ENCODE assay signal across 20 mouse cellular contexts in the genomic region with DNA sequence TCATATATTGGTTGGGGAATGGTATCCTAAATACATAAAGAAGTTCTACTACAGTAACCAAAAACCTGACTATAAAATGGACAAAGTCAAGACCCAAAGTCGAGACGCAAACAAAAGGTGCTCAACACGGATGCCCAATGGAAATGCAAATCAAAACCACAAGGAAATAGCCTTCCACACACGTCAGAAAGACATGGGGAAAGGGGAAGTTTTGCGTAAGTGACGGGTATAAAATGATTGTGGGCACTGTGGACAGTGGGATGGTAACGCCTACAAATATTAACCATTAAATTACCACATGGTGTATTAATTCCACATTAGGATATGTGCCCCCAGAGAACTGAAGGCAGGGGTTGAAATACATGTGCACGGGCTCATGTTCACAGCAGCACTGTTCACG. TPM values are rescaled to one million over a fixed set of nuclear protein-coding genes. Genes with fewer than 3 reads are reported as not detected.
DNase-seq lines count a peak whose midpoint lies in the region; ATAC-seq and TF ChIP-seq lines count a peak whose summit lies in the region.
"Had no signal": no experiment of that assay in that cellular context is flagged by ENCODE, and none has a peak within 500 bp of the region (broad histone marks: within the 10 kb centered on the region; RNA-seq: fewer than 3 reads in every experiment).

No protein-coding gene starts in this region.

- H3K36me3 ChIP-seq in lung, embryonic 15.5 days: no peaks in the 10 kb centered on the region
- H3K36me3 ChIP-seq in CH12.LX (replicated peaks in 1 of 2; ENCODE audit: control insufficient read depth in 1 of 2, insufficient read depth in 1 of 2, low read length in 1 of 2): peaks cover 0 to 63% of the 10 kb centered on the region in 2 experiments
- H3K36me3 ChIP-seq: embryonic facial prominence, embryonic 10.5 days; heart, embryonic 15.5 days; hindbrain, embryonic 15.5 days; intestine, embryonic 15.5 days; limb, embryonic 12.5 days; liver, embryonic 12.5 days; midbrain, embryonic 12.5 days; neural tube, embryonic 12.5 days had no signal

- no peak for TF ChIP-seq POLR2A in CH12.LX (IDR thresholded peaks at IDR 0.05; ENCODE audit: low read depth, low read length)

- no peak overlapping the region for H3K4me2 ChIP-seq in lung, embryonic 15.5 days
- H3K4me2 ChIP-seq in CH12.LX (ENCODE audit: insufficient read depth, low read depth, poor library complexity, severe bottlenecking): no peak overlapping the region; the same call in 1 of the 2 replicates
- H3K4me2 ChIP-seq: heart, embryonic 15.5 days; hindbrain, embryonic 15.5 days; intestine, embryonic 15.5 days; limb, embryonic 12.5 days; midbrain, embryonic 12.5 days; neural tube, embryonic 12.5 days had no signal

- H3K27ac ChIP-seq in lung, embryonic 15.5 days: 0 out of 2 replicates have a peak overlapping the region, but pooled peaks have one; percentile 38
- H3K27ac ChIP-seq in CH12.LX (ENCODE audit: insufficient read depth, low read depth): no peak overlapping the region
- H3K27ac ChIP-seq: embryonic facial prominence, embryonic 10.5 days; heart, embryonic 15.5 days; hindbrain, embryonic 15.5 days; intestine, embryonic 15.5 days; liver, embryonic 12.5 days; midbrain, embryonic 12.5 days; neural tube, embryonic 12.5 days; stomach, postnatal 0 days had no signal

- no peak for TF ChIP-seq EP300 in CH12.LX (IDR thresholded peaks at IDR 0.05; ENCODE audit: low read length)

- peaks cover 99% of the 10 kb centered on the region for H3K79me2 ChIP-seq in CH12.LX (replicated peaks; ENCODE audit: control insufficient read depth, extremely low read depth, insufficient read depth, poor library complexity, severe bottlenecking)

- H3K9me3 ChIP-seq in lung, embryonic 15.5 days: no peaks in the 10 kb centered on the region
- no peaks in the 10 kb centered on the region for H3K9me3 ChIP-seq in CH12.LX (replicated peaks; ENCODE audit: low read length)
- H3K9me3 ChIP-seq: embryonic facial prominence, embryonic 10.5 days; heart, embryonic 15.5 days; hindbrain, embryonic 15.5 days; intestine, embryonic 15.5 days; limb, embryonic 12.5 days; liver, embryonic 12.5 days; midbrain, embryonic 12.5 days; neural tube, embryonic 12.5 days had no signal

- in situ Hi-C loops in CH12.LX (cut with MboI; ENCODE audit: low pct_ligation_motif_present, low pct_unique_long_range_greater_than_20kb, low sequenced_read_pairs): no loop called here

- H3K4me3 ChIP-seq in lung, embryonic 15.5 days: no peak overlapping the region
- H3K4me3 ChIP-seq in CH12.LX (replicated peaks in 1 of 3; ENCODE audit: low read depth in 2 of 3, low read length in 2 of 3, poor library complexity in 1 of 3): no peak overlapping the region
- H3K4me3 ChIP-seq: embryonic facial prominence, embryonic 10.5 days; heart, embryonic 15.5 days; hindbrain, embryonic 15.5 days; intestine, embryonic 15.5 days; limb, embryonic 12.5 days; liver, embryonic 12.5 days; midbrain, embryonic 12.5 days; neural tube, embryonic 12.5 days had no signal

- H3K4me1 ChIP-seq in lung, embryonic 15.5 days: peaks cover 74% of the 10 kb centered on the region
- H3K4me1 ChIP-seq in CH12.LX (ENCODE audit: control insufficient read depth in 1 of 2, insufficient read depth in 2 of 2): peaks cover 30 to 87% of the 10 kb centered on the region in 2 experiments

- no peaks in the 10 kb centered on the region for H3K27me3 ChIP-seq in lung, embryonic 15.5 days
- no peaks in the 10 kb centered on the region for H3K27me3 ChIP-seq in CH12.LX (replicated peaks)
- H3K27me3 ChIP-seq: heart, embryonic 15.5 days; hindbrain, embryonic 15.5 days; intestine, embryonic 15.5 days; limb, embryonic 12.5 days; liver, embryonic 12.5 days; midbrain, embryonic 12.5 days; neural tube, embryonic 12.5 days had no signal

- TF ChIP-seq RAD21 in CH12.LX (IDR thresholded peaks at IDR 0.05; ENCODE audit: low read depth, low read length): no peak

- ATAC-seq in lung, embryonic 15.5 days (ENCODE audit: borderline replicate concordance, extremely low read depth, low FRiP score, low TSS enrichment): no peak
- ATAC-seq in hematopoietic stem cell, adult 5-6 weeks (replicated peaks in 1 of 2; ENCODE audit: insufficient read depth in 1 of 2, low FRiP score in 2 of 2, low TSS enrichment in 1 of 2, low read depth in 1 of 2, poor library complexity in 2 of 2, severe bottlenecking in 2 of 2): peak; percentile 60 to 67
- ATAC-seq in neutrophil, adult 5-6 weeks (ENCODE audit: extremely low read depth, insufficient number of reproducible peaks, low FRiP score, poor library complexity, severe bottlenecking): peak; percentile 66
- ATAC-seq: forebrain, embryonic 16.5 days; liver, embryonic 12.5 days had no signal

- WGBS in lung, embryonic 15.5 days: 63% methylated on average over 9 of the region's 9 CpGs

- no peak overlapping the region for H3K9ac ChIP-seq in lung, embryonic 15.5 days
- H3K9ac ChIP-seq in CH12.LX (ENCODE audit: insufficient read depth, low read depth): no peak overlapping the region
- H3K9ac ChIP-seq: heart, embryonic 15.5 days; hindbrain, embryonic 15.5 days; intestine, embryonic 15.5 days; limb, embryonic 12.5 days; liver, embryonic 12.5 days; midbrain, embryonic 12.5 days; neural tube, embryonic 12.5 days had no signal

- intact Hi-C loops in heart, postnatal 14 days (cut with DNase I): no loop called here
- intact Hi-C loops in left cerebral cortex, postnatal 25 days (cut with DNase I): no loop called here

- TF ChIP-seq CTCF in CH12.LX (conservative IDR thresholded peaks at IDR 0.05 in 1 of 2, IDR thresholded peaks at IDR 0.05 in 1 of 2; ENCODE audit: low read depth in 2 of 2, low read length in 2 of 2): no peak

- dilution Hi-C loops in CH12.LX (cut with MboI; ENCODE audit: extremely low pct_ligation_motif_present, extremely low pct_unique_long_range_greater_than_20kb, low sequenced_read_pairs): no loop called here

- DNase-seq in lung, postnatal 4 days: no peak
- DNase-seq in CH12.LX (ENCODE audit: extremely low read depth): peak; percentile 46
- DNase-seq in heart, postnatal 14 days: no peak
- no peak for DNase-seq in embryo, embryonic 9.5 days (ENCODE audit: extremely low spot score)
- DNase-seq in left cerebral cortex, postnatal 25 days (ENCODE audit: low spot score in 2 of 2): no peak
- DNase-seq: cerebellum, adult 8-10 months; layer of hippocampus, postnatal 36 days had no signal

TF ChIP-seq in CH12.LX, 34 proteins besides CTCF, POLR2A, EP300 and RAD21:
- no peak for TF ChIP-seq MAZ (IDR thresholded peaks at IDR 0.05; ENCODE audit: low read depth, low read length)
- TF ChIP-seq RCOR1 (conservative IDR thresholded peaks at IDR 0.05; ENCODE audit: low read depth, low read length): no peak
- TF ChIP-seq E2F4 (IDR thresholded peaks at IDR 0.05; ENCODE audit: insufficient replicate concordance, low read depth, low read length): no peak
- no peak for TF ChIP-seq SMC3 (IDR thresholded peaks at IDR 0.05; ENCODE audit: low read depth, low read length)
- no peak for TF ChIP-seq MXI1 (IDR thresholded peaks at IDR 0.05; ENCODE audit: low read depth, low read length)
- no peak for TF ChIP-seq TBP (conservative IDR thresholded peaks at IDR 0.05; ENCODE audit: low read depth, low read length)
- no peak for TF ChIP-seq TCF12 (IDR thresholded peaks at IDR 0.05; ENCODE audit: low read depth, low read length)
- no peak for TF ChIP-seq USF1 (IDR thresholded peaks at IDR 0.05; ENCODE audit: low read depth, low read length)
- TF ChIP-seq MEF2A (IDR thresholded peaks at IDR 0.05; ENCODE audit: borderline replicate concordance, low read depth, low read length): no peak
- TF ChIP-seq ZNF384 (IDR thresholded peaks at IDR 0.05; ENCODE audit: low read depth, low read length): no peak
- TF ChIP-seq ETS1 (conservative IDR thresholded peaks at IDR 0.05; ENCODE audit: low read depth, low read length): no peak
- no peak for TF ChIP-seq SIN3A (IDR thresholded peaks at IDR 0.05; ENCODE audit: low read length)
- TF ChIP-seq CHD1 (IDR thresholded peaks at IDR 0.05; ENCODE audit: low read depth, low read length): no peak

RNA-seq across cellular contexts. Expression of gene Uck2, which starts 38.8 kb away (rescaled TPM):
- polyA plus RNA-seq in lung, embryonic 15.5 days (2015; fragmentation: Nextera tagmentation; extraction: Ambion mirVana): 79.2 and 85.4 TPM in 2 replicates
- total RNA-seq in CH12.LX (2012; rRNA removed): 235 and 254 TPM in 2 replicates
- total RNA-seq in CH12.LX (2014; rRNA removed): 312 and 363 TPM in 2 replicates
- 323 and 392 TPM in 2 replicates for polyA plus RNA-seq in CH12.LX (2012; ENCODE audit: insufficient read length, low read depth)
- 145 and 161 TPM in 2 replicates for total RNA-seq in hematopoietic stem cell, adult 5-6 weeks (2017)
- total RNA-seq in neutrophil, adult 5-6 weeks (2017): 9.2 and 12.2 TPM in 2 replicates
- 10 to 100 TPM; 47.3 to 54.5 TPM for total RNA-seq in heart, postnatal 14 days (2021)
- 10 to 100 TPM; 44.6 to 46.9 TPM for total RNA-seq in left cerebral cortex, postnatal 25 days (2021)
